Mouse (Mus musculus) ovary, postnatal 36 days (tissue): ENCODE data around the gene Ndufa11.
A peak's percentile ranks its signal among the peaks of the same experiment; 100 is the strongest.

Source experiments
- DNase-seq: peaks from one replicate; pipeline ENCODE4 v3.0.0; 2022; ENCODE audit warnings: low spot score, mixed read lengths

The Ndufa11 gene

DNA sequence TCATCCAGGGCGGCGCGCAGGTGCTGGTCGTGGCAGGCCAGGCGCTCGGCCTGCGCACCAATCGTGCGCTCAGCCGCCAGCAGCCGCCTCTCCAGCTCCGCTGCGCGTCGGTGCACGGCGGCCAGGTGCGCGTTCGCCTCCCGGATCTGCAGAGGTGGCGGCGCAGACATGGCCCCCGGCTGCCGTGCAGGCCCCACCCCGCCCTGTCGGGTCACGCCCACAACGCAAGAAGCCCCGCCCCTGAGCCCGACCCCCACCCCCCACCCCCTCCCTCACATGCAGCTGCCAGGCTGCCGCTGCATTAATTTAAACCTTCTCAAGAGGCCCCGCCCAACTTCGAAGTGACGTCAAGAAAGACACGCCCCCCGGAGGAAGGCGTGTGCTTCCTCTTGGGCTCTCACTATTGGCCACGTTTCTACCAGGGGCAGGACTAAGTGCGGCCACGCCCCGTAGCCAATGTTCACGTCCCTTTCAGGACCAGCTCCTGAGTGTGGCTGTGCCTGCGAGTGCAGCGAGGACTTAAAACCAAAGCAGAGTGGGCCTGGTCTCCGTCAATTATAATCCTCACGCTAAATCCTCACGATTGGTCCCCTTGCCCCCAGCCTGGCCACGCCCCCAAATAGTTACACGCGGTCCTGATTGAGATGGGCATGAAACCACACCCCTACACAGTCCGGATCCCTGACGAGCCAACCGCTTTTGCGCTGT, 758 bp upstream of the Ndufa11 start:
- DNase-seq = peak; percentile 94

- peak; percentile 43 for DNase-seq
These were observed 4.9 kb downstream of the Ndufa11 start for GRCm38 (mm10) chr17:56722441-56722840.

DNA sequence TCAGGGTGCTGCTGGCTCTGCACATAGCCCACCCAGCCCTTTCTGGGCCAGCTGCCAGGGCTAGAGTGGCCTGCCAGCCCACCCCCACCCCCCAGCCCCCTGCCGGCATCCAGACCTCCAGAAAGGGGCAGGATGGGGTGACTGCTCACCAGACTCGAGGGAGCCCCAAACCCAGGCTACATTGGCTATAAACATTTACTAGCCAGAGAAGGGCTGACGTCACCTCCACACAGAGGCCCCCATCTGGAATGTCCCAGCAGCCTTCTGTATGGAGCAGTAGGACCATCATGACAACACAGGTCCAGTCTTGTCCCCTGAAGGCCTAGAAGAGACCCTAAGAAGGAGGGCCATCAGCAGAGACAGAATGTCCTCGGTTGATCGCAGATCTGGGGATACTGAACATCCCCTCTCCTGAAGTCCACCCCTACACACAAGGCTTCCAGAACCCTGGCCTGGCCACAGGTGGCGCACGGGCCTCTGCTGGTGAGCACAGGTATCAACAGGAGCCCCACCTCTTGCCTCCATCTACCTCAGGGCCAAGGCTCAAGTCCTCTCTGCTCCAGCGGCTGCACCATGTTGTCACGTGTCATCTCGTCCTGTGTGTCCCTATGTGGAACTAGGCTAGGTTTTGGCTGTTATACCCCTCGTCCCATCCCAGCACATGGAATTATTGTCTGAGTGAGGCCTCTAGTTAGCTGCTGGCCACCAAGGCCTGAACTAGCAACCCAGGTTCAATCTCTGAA, 6.0 kb downstream of the Ndufa11 start:
- DNase-seq = no peak

- DNase-seq = no peak
These were observed 9.6 kb downstream of the Ndufa11 start for GRCm38 (mm10) chr17:56727029-56727649.

- DNase-seq = no peak
These were observed 10.1 kb downstream of the Ndufa11 start for GRCm38 (mm10) chr17:56727659-56728058.

GRCm38 (mm10) chr17:56728117-56728516, 10.6 kb downstream of the Ndufa11 start:
- DNase-seq = no peak

GRCm38 (mm10) chr17:56729151-56729550, 11.6 kb downstream of the Ndufa11 start:
- no peak for DNase-seq

DNA sequence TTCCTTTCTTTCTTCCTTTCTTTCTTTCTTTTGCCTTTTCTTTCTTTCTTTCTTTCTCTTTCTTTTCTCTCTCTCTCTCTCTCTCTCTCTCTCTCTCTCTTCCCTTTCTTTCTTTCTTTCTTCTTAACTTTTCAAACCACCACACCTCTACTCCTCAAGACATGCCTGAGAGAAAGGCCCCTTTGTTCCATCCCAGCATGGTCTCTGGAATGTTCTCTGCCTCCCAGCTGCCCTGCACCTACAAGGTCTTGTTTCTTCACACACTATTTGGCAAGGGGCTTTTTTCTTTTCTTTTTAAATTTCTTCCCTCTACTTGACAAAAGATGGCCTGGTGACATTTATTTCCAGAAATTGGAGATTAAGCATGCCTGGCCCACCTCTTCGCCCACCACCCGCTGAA, 12.1 kb downstream of the Ndufa11 start:
- DNase-seq = no peak

GRCm38 (mm10) chr17:56736534-56736933, 19.0 kb downstream of the Ndufa11 start:
- DNase-seq = no peak

GRCm38 (mm10) chr17:56738221-56738620, 20.7 kb downstream of the Ndufa11 start:
- no peak for DNase-seq

- no peak for DNase-seq
These were observed 22.7 kb downstream of the Ndufa11 start for GRCm38 (mm10) chr17:56740118-56740787.

DNA sequence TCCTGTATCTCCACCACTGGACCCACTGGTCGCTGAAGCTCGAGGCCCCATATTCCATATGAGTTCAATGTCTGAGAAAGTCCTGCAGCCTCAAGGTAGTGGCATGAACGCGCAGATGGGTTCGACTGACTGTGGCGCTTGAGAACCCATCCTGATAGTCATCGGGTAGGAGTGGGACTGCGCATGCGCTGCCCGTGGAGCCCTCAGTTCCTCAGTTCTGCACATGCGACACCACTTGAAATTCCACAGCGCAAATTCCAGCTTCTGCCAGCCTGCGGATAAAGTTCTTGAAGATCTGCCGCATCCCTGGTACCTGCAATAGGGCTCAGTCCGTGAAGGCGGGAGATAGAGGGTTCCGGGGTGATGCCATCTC, 23.2 kb downstream of the Ndufa11 start:
- no peak for DNase-seq

- DNase-seq = no peak
These were observed 26.6 kb downstream of the Ndufa11 start for GRCm38 (mm10) chr17:56744173-56744572.

- DNase-seq = no peak
These were observed 34.0 kb downstream of the Ndufa11 start for GRCm38 (mm10) chr17:56751404-56752072.

DNA sequence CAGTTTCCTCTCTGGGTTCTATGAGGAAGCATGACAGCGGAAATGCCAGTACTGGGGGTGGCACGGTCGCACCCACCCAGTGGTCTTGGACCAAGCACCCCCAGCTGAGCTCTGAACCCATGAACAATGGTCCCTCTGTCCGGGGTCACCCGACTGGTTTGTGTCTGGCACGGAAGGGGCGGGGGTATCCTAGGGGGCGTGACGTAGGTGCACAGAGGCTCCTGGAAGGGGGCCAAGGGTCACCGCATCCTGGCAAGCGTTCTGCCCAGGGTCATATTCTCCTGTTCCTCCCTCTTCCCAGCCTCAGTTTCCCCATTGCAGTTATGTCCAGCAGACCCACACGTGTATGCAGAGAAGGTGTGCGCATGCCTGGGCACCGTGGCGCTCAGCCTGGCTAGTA, 35.9 kb downstream of the Ndufa11 start:
- no peak for DNase-seq

DNA sequence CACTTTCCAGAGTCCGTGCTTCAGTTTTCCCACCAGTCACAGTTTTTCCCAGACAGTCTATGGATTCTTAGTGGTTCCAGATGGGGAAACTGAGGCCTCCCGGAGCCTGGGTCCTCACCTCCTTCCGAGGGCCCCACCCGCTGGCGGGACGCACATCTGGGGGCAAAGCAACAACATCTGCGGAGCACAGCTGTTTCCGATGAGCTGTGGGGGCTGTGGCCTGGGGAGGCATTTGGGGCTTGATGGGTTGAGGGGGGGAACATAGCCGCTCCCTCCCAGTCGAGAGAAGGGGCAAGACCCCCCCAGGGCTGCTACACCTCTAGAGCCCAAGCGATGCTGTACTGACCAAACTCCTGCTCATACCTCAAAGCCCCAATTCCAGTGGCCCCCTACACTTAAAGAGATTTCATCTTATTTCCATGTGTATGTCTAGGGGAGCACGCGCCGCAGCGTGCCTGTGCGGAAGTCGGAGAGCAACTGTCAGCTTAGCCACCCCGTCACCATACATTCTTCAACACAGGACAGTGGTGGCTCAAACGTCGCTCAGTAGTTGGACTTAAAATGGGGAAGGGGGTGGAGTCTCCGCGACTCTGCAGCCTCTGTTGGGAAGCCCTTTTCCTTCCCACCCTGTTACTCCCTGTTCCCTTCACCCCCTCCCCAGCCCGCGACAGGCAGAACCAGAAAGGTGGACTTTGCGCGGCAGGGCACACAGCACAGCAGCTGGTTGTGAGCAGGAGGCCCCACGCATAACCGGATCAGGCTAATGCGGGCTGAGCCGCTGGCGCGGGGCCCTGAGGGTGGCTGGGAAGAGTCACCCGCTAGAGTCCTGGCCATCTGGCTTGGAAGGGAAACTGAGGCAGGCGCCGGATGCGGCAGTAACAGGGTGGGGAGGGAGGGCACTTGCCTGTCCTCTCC, 37.0 kb downstream of the Ndufa11 start:
- no peak for DNase-seq

DNA sequence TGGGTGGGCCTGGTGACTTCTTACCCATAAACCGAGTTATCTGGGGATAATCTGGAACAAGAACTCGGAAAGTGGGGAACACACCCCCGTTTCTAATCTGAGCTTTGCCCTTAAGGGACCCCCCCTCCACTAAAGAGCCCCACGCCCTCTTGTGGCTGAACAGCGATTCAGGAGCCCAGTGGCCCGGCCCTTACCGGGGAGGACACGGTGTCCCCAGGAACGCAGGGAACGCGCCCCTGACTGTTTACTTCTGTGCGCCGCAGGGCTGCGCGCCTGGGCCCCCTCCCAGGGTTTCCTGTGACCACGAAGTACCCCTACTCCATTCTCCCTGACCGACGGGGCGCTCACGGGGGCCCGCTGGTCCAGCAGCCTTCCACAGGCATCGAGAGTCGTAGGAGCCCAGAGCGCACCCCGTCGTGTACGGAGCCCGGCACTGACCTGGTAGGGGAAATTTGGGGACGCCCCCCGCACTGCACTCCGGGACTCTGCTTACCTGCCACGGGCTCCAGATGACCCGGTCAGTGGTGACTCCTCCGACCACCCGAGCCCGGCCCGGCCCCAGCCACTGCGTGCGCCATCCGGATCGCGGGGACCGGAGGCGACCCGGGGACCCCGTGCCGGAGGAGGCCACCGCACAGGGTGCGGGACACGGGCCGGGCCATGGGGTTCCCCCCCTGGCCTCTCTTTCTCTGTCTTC, 39.3 kb downstream of the Ndufa11 start:
- DNase-seq = peak; percentile 50

GRCm38 (mm10) chr17:56757416-56758123, 40.0 kb downstream of the Ndufa11 start, which contains the start of gene Nrtn:
Gene Nrtn, minus strand, starts transcription at chr17:56757530.
- peak; percentile 93 for DNase-seq

DNA sequence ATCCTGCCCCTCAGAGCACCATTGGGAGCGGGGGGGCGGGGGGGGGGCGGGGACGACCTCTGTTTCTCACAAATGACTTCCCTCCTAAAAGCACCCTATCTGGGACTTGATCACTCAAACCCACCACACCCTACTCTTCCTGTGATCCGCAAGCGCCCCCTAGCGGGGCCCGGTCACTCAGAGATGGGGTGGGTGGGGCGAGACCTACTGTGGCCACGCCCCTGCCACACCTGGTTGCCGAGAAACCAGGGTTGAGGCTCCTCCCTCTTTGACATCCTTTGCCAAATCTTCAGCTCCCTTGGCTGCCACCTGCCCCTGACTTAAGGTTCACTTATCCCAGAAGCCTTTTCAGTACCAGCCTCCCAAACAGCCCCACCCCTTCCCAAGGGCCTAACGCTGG, 40.6 kb downstream of the Ndufa11 start:
- peak; percentile 74 for DNase-seq

GRCm38 (mm10) chr17:56759261-56759660, 41.7 kb downstream of the Ndufa11 start:
- DNase-seq = peak; percentile 7
